Comparison of ENCODE assay signal across 26 mouse cellular contexts in the genomic region with DNA sequence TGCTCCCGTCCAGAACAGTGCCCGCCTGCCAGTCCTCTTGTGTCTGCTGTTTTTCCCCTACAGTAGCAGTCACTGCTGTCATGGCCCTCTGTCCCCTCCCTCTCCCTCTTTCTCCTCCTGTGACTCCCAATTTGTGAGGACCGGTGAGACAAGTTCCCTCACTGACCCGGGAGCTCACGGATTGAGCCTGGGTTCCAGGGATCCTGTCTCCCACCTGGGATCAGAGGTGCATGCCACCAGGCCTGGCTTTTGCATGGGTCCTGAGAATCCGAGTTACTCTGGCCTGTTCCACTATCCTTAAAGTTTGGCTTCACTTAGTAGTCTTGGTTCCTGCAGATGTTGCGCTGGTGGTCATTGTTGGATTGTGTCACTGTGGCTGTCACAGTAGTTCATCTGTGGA. TPM values are rescaled to one million over a fixed set of nuclear protein-coding genes. Genes with fewer than 3 reads are reported as not detected.
DNase-seq lines count a peak whose midpoint lies in the region; ATAC-seq and TF ChIP-seq lines count a peak whose summit lies in the region.
"Had no signal": no experiment of that assay in that cellular context is flagged by ENCODE, and none has a peak within 500 bp of the region (broad histone marks: within the 10 kb centered on the region; RNA-seq: fewer than 3 reads in every experiment).

No protein-coding gene starts in this region.

- no peak for TF ChIP-seq POLR2A in liver, adult 2 months (IDR thresholded peaks at IDR 0.05; ENCODE audit: extremely low read depth, insufficient read depth, low read length)

- no peak for TF ChIP-seq CTCF in heart, postnatal 0 days (IDR thresholded peaks at IDR 0.05; ENCODE audit: low read depth)
- no peak for TF ChIP-seq CTCF in liver, adult 2 months (IDR thresholded peaks at IDR 0.05; ENCODE audit: low read depth, low read length)

- H3K4me2 ChIP-seq in heart, postnatal 0 days (ENCODE audit: low read depth, low read length): no peak overlapping the region
- H3K4me2 ChIP-seq: embryonic facial prominence, embryonic 12.5 days; embryonic facial prominence, embryonic 15.5 days; heart, embryonic 12.5 days; hindbrain, embryonic 13.5 days; intestine, embryonic 15.5 days had no signal

- peaks cover 39% of the 10 kb centered on the region; the same call in 1 of the 2 replicates for H3K79me2 ChIP-seq in liver, adult 2 months (ENCODE audit: control insufficient read depth, insufficient read depth, low read length)

- peak overlapping the region; percentile 72 for H3K27ac ChIP-seq in heart, postnatal 0 days (ENCODE audit: low read depth)
- H3K27ac ChIP-seq in liver, adult 2 months (replicated peaks; ENCODE audit: insufficient read depth, low read depth, low read length): peak overlapping the region; percentile 41
- H3K27ac ChIP-seq in limb, embryonic 10.5 days: peak overlapping the region; percentile 12; the same call in 1 of the 2 replicates
- H3K27ac ChIP-seq: embryonic facial prominence, embryonic 12.5 days; embryonic facial prominence, embryonic 15.5 days; hindbrain, embryonic 13.5 days; intestine, embryonic 15.5 days had no signal

- H3K27me3 ChIP-seq in heart, postnatal 0 days (ENCODE audit: control insufficient read depth, insufficient read depth, low read length): no peaks in the 10 kb centered on the region
- no peaks in the 10 kb centered on the region for H3K27me3 ChIP-seq in liver, adult 2 months (ENCODE audit: control insufficient read depth, insufficient read depth, low read length)
- H3K27me3 ChIP-seq in limb, embryonic 10.5 days (ENCODE audit: low read depth, poor library complexity, severe bottlenecking): no peaks in the 10 kb centered on the region
- H3K27me3 ChIP-seq: CH12.LX; embryonic facial prominence, embryonic 12.5 days; embryonic facial prominence, embryonic 15.5 days; heart, embryonic 12.5 days; hindbrain, embryonic 13.5 days; intestine, embryonic 15.5 days; Patski had no signal

- intact Hi-C loops in heart, postnatal 10 days (cut with DNase I): loop anchor here (2.0 kb wide), 1 partner anchor 23 kb away; no protein-coding TSS in a partner anchor

- no peaks in the 10 kb centered on the region for H3K9me3 ChIP-seq in heart, postnatal 0 days (replicated peaks; ENCODE audit: control insufficient read depth, low read length)
- H3K9me3 ChIP-seq in limb, embryonic 10.5 days (replicated peaks): no peaks in the 10 kb centered on the region
- H3K9me3 ChIP-seq: embryonic facial prominence, embryonic 12.5 days; embryonic facial prominence, embryonic 15.5 days; G1E; heart, embryonic 12.5 days; hindbrain, embryonic 10.5 days; hindbrain, embryonic 13.5 days; intestine, embryonic 15.5 days had no signal

- peaks cover 57% of the 10 kb centered on the region for H3K4me1 ChIP-seq in heart, postnatal 0 days (ENCODE audit: control insufficient read depth, insufficient read depth)
- H3K4me1 ChIP-seq in liver, adult 2 months (ENCODE audit: control insufficient read depth, insufficient read depth, low read length): peaks cover 25% of the 10 kb centered on the region
- H3K4me1 ChIP-seq in limb, embryonic 10.5 days: peaks cover 56% of the 10 kb centered on the region

- no peak overlapping the region for H3K4me3 ChIP-seq in heart, postnatal 0 days (ENCODE audit: low read depth, low read length)
- H3K4me3 ChIP-seq in liver, adult 2 months (ENCODE audit: insufficient read depth, low read depth, low read length): no peak overlapping the region
- H3K4me3 ChIP-seq in limb, embryonic 10.5 days: no peak overlapping the region
- H3K4me3 ChIP-seq: embryonic facial prominence, embryonic 12.5 days; embryonic facial prominence, embryonic 15.5 days; heart, embryonic 12.5 days; hindbrain, embryonic 10.5 days; hindbrain, embryonic 13.5 days; intestine, embryonic 15.5 days had no signal

- DNase-seq in heart, adult 11 months: peak; percentile 93
- no peak for DNase-seq in heart, postnatal 10 days
- DNase-seq in heart, postnatal 0 days (ENCODE audit: low spot score): no peak
- no peak for DNase-seq in heart, adult 9 months (ENCODE audit: low spot score in 2 of 2)
- no peak for DNase-seq in liver, adult 2 months (ENCODE audit: extremely low read depth, low read depth, low spot score)
- no peak for DNase-seq in liver
- DNase-seq in limb, embryonic 10.5 days (ENCODE audit: low spot score): no peak
- DNase-seq: adrenal gland, postnatal 10 days; B cell, adult 2 months; cerebellum, adult 11 months; cerebellum, adult 2 months; cerebellum, adult 9-11 months; cerebellum, postnatal 25 days; forebrain, postnatal 0 days; gastrocnemius, postnatal 10 days had no signal

- 87% methylated on average over 7 of the region's 7 CpGs for WGBS in heart, postnatal 0 days
- WGBS in liver, adult 2 months: 92% methylated on average over 7 of the region's 7 CpGs
- 90% methylated on average over 7 of the region's 7 CpGs for WGBS in limb, embryonic 10.5 days

- H3K36me3 ChIP-seq in heart, postnatal 0 days (replicated peaks; ENCODE audit: control insufficient read depth, insufficient read depth, low read length): no peaks in the 10 kb centered on the region
- H3K36me3 ChIP-seq in liver, adult 2 months (ENCODE audit: control insufficient read depth, insufficient read depth, low read length): no peaks in the 10 kb centered on the region
- H3K36me3 ChIP-seq in limb, embryonic 10.5 days: no peaks in the 10 kb centered on the region
- H3K36me3 ChIP-seq: embryonic facial prominence, embryonic 12.5 days; embryonic facial prominence, embryonic 15.5 days; heart, embryonic 12.5 days; hindbrain, embryonic 10.5 days; hindbrain, embryonic 13.5 days; intestine, embryonic 15.5 days had no signal

- H3K9ac ChIP-seq in heart, postnatal 0 days (replicated peaks; ENCODE audit: low read depth, low read length): no peak overlapping the region
- no peak overlapping the region for H3K9ac ChIP-seq in liver, adult 2 months (ENCODE audit: low read depth, low read length)
- H3K9ac ChIP-seq: embryonic facial prominence, embryonic 12.5 days; embryonic facial prominence, embryonic 15.5 days; forebrain, postnatal 0 days; heart, embryonic 12.5 days; hindbrain, embryonic 13.5 days; intestine, embryonic 15.5 days had no signal

- TF ChIP-seq EP300 in heart, postnatal 0 days (IDR thresholded peaks at IDR 0.05; ENCODE audit: low read depth): no peak

- ATAC-seq in heart, postnatal 0 days (ENCODE audit: insufficient read depth, low read depth): no peak
- ATAC-seq: forebrain, embryonic 14.5 days; forebrain, postnatal 0 days; hindbrain, embryonic 16.5 days; intestine, embryonic 15.5 days; Patski had no signal

RNA-seq across cellular contexts. Expression of gene Taf11, which starts 57.9 kb away (rescaled TPM):
- 10 to 100 TPM; 24.0 to 24.3 TPM for total RNA-seq in heart, postnatal 10 days (2021)
- 9.2 and 12.1 TPM in 2 replicates for total RNA-seq in heart, postnatal 0 days (2014; rRNA removed; ENCODE audit: low replicate concordance)
- polyA plus RNA-seq in heart, postnatal 0 days (2015; fragmentation: Nextera tagmentation; extraction: Ambion mirVana): 39.8 and 39.9 TPM in 2 replicates
- total RNA-seq in liver, adult 2 months (2014; rRNA removed): 7.8 and 8.9 TPM in 2 replicates
- 5.1 and 6.0 TPM in 2 replicates for polyA plus RNA-seq in liver, adult 2 months (2012; rRNA removed)
- polyA plus RNA-seq in limb, embryonic 10.5 days (2016; fragmentation: Nextera tagmentation; extraction: Ambion mirVana): 92.8 and 93.9 TPM in 2 replicates

RNA-seq across cellular contexts. Expression of gene Anks1, which starts 58.4 kb away (rescaled TPM):
- 10 to 100 TPM; 64.7 to 68.0 TPM for total RNA-seq in heart, postnatal 10 days (2021)
- 31.3 and 55.4 TPM in 2 replicates for total RNA-seq in heart, postnatal 0 days (2014; rRNA removed; ENCODE audit: low replicate concordance)
- 7.7 and 11.0 TPM in 2 replicates for polyA plus RNA-seq in heart, postnatal 0 days (2015; fragmentation: Nextera tagmentation; extraction: Ambion mirVana)
- total RNA-seq in liver, adult 2 months (2014; rRNA removed): 8.8 and 9.0 TPM in 2 replicates
- 9.4 and 10.0 TPM in 2 replicates for polyA plus RNA-seq in liver, adult 2 months (2012; rRNA removed)
- 13.3 and 15.5 TPM in 2 replicates for polyA plus RNA-seq in limb, embryonic 10.5 days (2016; fragmentation: Nextera tagmentation; extraction: Ambion mirVana)

Comparison
In these comparisons a context has a peak if more than half of its experiments do, and no peak if none do; other contexts are left out.
1. H3K27ac ChIP-seq: peak in every context shown above with its lines; median percentile 72 in heart, postnatal 0 days; 41 in liver, adult 2 months; 12 in limb, embryonic 10.5 days.